Mouse (Mus musculus) layer of hippocampus, adult 11-12 months (tissue): Measurements from ENCODE around the gene Itfg2.
A peak's percentile ranks its signal among the peaks of the same experiment; 100 is the strongest.

Source experiments
- DNase-seq: peaks from one replicate; pipeline ENCODE4 v3.0.0; 2022; ENCODE audit warnings: low spot score

Itfg2 gene

GRCm38 (mm10) chr6:128435474-128435873 lies 10.7 kb upstream of the Itfg2 start:
- no peak for DNase-seq

- DNase-seq = no peak
Observed at GRCm38 (mm10) chr6:128433566-128433965, 8.8 kb upstream of the Itfg2 start.

GRCm38 (mm10) chr6:128432356-128432915 lies 7.7 kb upstream of the Itfg2 start:
- DNase-seq = no peak

DNA sequence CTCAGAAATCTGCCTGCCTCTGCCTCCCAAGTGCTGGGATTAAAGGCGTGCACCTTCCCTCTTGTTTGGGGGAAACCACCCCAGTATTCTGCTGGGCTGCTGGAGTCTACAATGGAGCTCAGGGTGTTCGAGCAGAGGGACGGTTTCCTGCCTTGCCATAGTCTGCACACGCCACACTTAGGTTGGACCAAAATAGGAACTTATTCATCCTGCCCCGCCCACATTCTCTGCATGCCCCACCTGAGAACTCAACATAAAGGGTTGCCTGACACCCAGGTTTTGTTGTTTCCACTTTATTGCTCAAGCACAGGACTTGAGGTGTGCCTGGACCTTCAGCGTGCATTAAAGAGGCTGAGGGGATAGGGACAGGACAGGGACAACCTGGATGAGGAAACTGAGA lies 5.1 kb upstream of the Itfg2 start:
- DNase-seq = no peak

DNA sequence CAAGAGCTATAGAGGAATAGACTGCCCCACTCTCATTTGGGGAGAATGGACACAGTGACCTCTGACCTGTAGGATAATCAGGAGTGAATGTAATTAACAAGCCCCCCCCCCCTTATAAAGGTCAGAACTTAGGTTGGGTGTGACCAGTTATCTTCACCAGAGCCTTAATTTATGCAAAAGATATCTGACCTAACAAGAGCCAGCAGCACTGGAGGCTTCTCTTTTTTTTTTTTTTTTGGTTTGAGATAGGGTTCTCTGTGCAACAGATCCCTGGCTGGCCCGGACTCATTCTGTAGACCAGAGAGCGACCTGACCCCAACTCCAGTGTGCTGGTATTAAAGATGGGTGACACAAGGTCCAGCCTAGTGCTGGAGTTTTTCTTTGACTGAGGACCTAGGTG lies 4.6 kb upstream of the Itfg2 start:
- no peak for DNase-seq

DNA sequence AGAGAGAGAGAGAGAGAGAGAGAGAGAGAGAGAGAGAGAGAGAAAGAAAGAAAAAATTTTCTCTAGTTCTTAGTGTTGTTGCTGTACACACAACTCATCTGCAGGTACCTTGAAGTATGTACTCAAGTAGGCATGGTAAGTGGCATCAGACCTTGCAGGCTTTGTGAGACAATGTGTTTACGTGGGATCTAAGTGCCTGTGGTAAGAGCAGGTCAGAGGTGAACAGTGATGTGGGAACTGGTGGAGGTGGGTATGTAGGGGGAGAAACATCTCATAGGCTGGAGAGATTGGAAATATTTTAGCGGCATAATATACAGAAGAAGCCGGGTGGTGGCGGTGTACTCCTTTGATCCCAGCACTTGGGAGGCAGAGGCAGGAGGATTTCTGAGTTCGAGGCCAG lies 2.8 kb upstream of the Itfg2 start:
- DNase-seq = no peak

GRCm38 (mm10) chr6:128425046-128425445 lies 315 bp upstream of the Itfg2 start:
- no peak for DNase-seq

GRCm38 (mm10) chr6:128423496-128424268 lies 1.0 kb downstream of the Itfg2 start:
- no peak for DNase-seq

DNA sequence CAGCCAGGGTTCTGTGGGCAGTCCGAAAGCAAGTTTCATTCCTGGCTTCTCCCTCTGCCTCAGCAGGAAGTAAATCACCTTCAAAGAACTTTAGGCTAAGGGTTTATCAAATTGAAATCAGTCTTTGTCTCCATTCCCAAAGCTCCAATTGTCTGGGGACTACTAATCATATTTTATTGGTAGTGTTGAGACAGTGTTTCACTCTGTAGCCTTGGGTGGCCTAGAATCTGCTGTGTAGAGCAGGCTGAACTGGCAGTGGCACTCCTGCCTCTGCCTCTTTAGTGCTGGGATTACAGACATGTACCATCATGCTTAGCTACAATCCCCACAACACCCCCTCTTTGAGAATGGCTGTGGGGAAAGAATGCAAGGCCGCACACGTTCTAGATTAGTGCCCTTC lies 3.3 kb downstream of the Itfg2 start:
- no peak for DNase-seq

GRCm38 (mm10) chr6:128421036-128421435 lies 3.7 kb downstream of the Itfg2 start:
- no peak for DNase-seq

- DNase-seq = no peak
Observed at GRCm38 (mm10) chr6:128418076-128418475, 6.7 kb downstream of the Itfg2 start.

DNA sequence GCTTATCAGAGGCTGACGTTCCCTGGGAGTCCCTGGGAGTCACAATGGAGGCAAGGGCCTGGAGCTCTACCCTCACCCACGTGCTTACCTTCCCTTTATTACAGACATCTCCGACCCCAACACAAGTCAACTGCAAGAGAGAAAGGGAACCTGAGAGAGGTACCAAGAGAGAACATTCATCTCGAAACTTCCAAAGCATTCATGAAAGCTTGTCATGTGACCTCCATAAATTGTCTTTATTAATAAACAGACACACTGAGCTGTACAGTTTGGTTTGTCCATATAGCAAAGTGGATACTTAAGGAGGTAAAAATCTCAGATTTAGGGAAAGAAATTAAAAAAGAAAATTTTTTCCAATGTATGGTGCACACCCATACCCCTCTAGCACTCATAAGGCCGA lies 8.6 kb downstream of the Itfg2 start:
- DNase-seq = no peak

DNA sequence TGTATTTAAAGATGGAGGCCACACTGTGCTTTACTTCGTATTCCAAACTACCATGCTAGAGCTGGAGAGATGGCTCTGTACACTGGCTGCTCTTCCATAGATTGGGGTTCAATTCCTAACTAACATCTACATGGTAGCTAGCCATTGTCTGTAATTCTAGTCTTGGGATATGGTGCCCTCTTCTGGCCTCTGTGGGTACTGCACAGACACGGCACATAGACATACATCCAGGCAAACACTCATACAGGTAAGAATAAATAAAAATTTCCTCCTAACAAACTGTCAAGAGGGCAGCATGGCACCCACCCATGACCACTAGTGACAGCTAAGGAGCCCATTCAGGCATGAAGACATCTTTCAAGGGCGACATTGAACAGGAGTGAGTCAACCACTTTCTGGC lies 13.6 kb downstream of the Itfg2 start:
- peak; percentile 87 for DNase-seq

DNA sequence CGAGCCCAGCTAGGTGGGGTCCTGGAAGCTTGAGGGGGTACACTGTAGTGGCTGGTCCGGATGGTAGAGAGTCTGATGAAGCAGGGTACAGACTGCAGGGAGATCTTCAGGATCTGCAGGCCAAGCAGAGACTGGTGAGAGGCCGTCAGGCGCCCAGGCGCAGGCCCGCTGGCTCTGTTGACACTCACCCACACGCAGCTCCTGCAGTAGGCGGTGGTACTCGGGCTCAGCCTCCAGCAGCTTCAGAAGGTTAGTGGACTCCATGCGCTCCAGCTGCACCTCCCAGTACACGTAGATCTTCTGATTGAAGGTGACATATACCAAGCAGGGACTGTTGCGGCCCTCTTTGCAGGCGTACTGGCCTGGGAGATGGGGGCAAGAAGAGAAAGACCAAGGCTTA lies 14.4 kb downstream of the Itfg2 start:
- DNase-seq = no peak

- DNase-seq = no peak
Observed at GRCm38 (mm10) chr6:128408544-128409125, 16.1 kb downstream of the Itfg2 start.

- DNase-seq = no peak
Observed at GRCm38 (mm10) chr6:128404708-128405107, 20.0 kb downstream of the Itfg2 start.

DNA sequence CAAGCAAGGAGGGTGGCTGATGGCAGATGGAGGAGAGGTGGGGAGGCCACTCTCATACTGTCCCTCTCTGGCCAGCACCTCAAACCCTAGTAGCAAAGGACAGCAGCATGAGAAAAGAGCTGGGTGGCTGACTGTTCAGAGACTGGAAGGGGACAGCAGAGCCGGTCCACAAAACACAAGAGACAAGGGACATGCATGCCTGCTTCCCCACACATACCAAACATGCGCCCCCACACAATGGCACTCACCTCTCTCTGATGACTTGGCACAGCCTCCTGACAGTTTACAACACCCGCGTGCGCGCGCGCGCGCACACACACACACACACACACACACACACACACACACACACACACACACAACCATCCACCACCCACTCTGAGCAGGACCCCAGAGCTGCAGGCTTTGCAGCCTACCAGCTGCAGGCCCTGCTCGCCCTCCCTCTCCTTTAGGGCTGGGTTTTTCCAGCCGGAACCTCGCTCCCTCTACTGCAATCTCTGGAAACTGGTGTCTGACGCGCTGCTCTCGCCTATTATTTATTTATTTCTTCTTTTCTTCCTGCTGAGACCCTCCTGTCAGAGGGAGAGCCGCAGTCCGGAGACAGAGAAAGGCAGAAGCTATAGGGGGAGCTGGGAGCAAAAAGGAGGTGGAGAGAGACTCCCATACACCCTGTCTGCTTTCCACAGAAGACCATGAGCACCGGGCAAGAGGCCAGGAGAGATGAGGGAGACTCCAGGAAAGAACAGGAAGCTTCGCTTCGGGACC lies 25.1 kb downstream of the Itfg2 start:
- peak; percentile 35 for DNase-seq

DNA sequence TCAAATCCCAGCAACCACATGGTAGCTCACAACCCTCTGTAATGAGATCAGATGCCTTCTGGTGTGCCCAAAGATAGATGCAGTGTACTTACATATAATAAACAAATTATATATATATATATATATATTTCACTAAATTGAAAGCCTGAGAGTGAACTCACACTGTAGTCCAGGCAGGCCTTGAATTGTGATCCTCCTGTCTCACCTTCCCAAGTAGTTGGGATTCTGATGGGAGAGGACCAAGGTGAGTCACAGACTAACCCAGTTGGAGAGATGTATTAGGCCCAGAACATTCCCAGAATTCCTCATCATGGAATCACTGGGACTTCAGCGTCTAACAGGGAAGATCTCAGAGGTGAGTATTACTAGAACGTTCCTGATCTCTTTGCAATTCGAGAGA lies 25.7 kb downstream of the Itfg2 start, which contains the start of gene Nrip2:
Gene Nrip2 (plus strand): TSS at position 301 of the 400 bp plus-strand sequence.
- no peak for DNase-seq

- no peak for DNase-seq
Observed at GRCm38 (mm10) chr6:128397574-128398261, 27.0 kb downstream of the Itfg2 start.

GRCm38 (mm10) chr6:128390683-128391082 lies 34.0 kb downstream of the Itfg2 start:
- DNase-seq = no peak

- no peak for DNase-seq
Observed at GRCm38 (mm10) chr6:128389185-128389584, 35.5 kb downstream of the Itfg2 start.

- DNase-seq = no peak
Observed at GRCm38 (mm10) chr6:128385026-128385425, 39.7 kb downstream of the Itfg2 start.
